Mouse (Mus musculus) embryonic fibroblast, embryonic 13.5 days (primary cell): ENCODE results near the gene Zfpl1. TPM values are rescaled to one million over a fixed set of nuclear protein-coding genes. Genes with fewer than 3 reads are reported as not detected.

ENCODE experiments used
- H3K27ac ChIP-seq: 2 replicates; pipeline ENCODE4 v1.5.1; 2012; ENCODE audit warnings: low read length, control low read depth, inconsistent platforms; ENCODE audit not compliant: insufficient read depth
- H3K4me1 ChIP-seq: 2 replicates; pipeline ENCODE4 v1.6.1; 2011; ENCODE audit warnings: low read length; ENCODE audit not compliant: control insufficient read depth, insufficient read depth
- H3K4me3 ChIP-seq: 2 replicates; pipeline ENCODE4 v1.5.1; 2011; ENCODE audit warnings: mild to moderate bottlenecking, control low read depth, low read length; ENCODE audit not compliant: insufficient read depth
- CTCF ChIP-seq: IDR thresholded peaks from 2 replicates; pipeline ENCODE4 v1.5.1; 2011; ENCODE audit warnings: mild to moderate bottlenecking, control low read depth, low read length, moderate library complexity, borderline replicate concordance; ENCODE audit not compliant: insufficient read depth
- POLR2A ChIP-seq: IDR thresholded peaks from 2 replicates; pipeline ENCODE4 v1.6.1; 2011; ENCODE audit warnings: low read depth, mild to moderate bottlenecking, control low read depth, low read length, moderate library complexity
- polyA plus RNA-seq: library from polyadenylated mRNA; stranded (reverse); fragments of >200 nt; gene quantifications from 2 replicates; pipeline ENCODE4 v1.2.4, GENCODE M21; 2011; ENCODE audit warnings: low read depth; ENCODE audit not compliant: missing spikeins, insufficient read length

Zfpl1 gene
- polyA plus RNA-seq, 1 experiment: 59.0 TPM

DNA sequence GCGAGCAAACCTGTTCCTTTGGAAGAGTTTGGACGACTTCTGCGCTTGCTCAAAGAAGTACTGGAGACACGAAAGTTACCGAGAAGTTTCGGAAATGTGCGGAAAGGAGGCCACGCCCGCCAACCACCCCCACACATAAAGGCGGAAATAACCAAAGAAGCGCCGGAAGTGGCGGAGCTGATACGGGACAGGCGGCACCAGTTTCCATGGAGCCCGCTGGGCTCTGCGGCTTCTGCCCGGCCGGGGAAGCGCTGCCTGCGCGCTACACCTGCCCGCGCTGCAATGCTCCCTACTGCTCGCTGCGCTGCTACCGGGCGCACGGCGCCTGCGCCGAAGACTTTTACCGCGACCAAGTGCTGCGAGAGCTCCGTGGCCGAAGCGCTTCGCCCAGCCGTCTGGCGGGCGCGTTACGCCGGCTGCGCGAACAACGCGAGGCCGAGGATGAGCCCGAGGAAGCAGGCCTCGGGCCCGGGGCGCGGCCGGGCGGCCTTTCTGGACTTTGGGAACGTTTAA is 23.7 kb downstream of the Zfpl1 start, which contains the start of gene Znhit2:
TSS of gene Znhit2 (plus strand) at position 172 of the 513 bp plus-strand sequence.
- peak within 1 kb of the TSS; percentile 60 for H3K4me3 ChIP-seq
- peak; percentile 68 for TF ChIP-seq POLR2A
- no peak for TF ChIP-seq CTCF
- H3K27ac ChIP-seq: peak within 1 kb of the TSS; percentile 84
- H3K4me1 ChIP-seq: peaks cover 4% of the 10 kb centered on the region; the same call in 1 of the 2 replicates

DNA sequence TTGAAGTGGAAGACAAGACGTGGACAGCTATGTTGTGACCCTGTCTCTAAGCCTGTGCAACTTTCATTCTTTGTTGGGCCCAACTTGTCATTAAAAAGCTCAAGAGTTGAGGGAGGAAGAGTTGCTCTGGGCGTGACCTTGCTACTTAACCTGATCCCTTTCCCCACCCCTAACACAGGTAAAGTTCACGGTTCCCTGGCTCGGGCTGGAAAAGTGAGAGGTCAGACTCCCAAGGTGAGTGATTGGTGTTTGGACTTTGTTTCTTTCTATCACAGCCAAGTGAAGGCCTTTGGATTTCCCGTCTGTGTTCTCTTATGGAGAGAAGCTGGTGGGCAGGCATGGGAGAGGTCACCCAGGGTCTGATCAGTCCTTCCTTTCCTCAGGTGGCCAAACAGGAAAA is 25.8 kb downstream of the Zfpl1 start:
- peak overlapping the region; percentile 88 for H3K4me3 ChIP-seq
- H3K4me1 ChIP-seq: peaks cover 4% of the 10 kb centered on the region; the same call in 1 of the 2 replicates
- TF ChIP-seq POLR2A (no peak), CTCF (no peak)
- H3K27ac ChIP-seq: 0 out of 2 replicates have a peak overlapping the region, but pooled peaks have one; percentile 44

DNA sequence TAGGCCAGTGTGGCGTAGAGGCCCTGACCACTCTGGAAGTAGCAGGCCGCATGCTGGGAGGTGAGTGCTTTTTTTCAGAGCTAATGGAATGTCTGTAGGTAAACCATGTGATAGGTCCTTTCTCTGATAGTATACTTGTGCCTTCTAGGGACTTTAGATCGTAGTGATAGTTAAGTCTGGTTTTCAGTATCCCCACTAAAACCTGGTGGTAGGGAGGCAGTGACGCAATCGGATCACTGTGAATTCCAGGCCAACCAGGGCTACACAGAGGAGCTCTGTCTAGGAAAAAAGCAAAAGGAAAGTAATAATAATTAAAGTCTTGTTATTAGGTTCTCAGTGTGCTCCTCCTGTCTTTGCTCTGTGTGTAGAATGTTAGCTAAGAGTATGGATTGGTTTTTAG is 26.2 kb downstream of the Zfpl1 start:
- H3K4me1 ChIP-seq: peaks cover 4% of the 10 kb centered on the region; the same call in 1 of the 2 replicates
- H3K4me3 ChIP-seq: peak overlapping the region; percentile 88
- peak overlapping the region; percentile 44; the same call in 1 of the 2 replicates for H3K27ac ChIP-seq
- no peak for TF ChIP-seq CTCF
- no peak; the same call in 1 of the 2 replicates for TF ChIP-seq POLR2A

DNA sequence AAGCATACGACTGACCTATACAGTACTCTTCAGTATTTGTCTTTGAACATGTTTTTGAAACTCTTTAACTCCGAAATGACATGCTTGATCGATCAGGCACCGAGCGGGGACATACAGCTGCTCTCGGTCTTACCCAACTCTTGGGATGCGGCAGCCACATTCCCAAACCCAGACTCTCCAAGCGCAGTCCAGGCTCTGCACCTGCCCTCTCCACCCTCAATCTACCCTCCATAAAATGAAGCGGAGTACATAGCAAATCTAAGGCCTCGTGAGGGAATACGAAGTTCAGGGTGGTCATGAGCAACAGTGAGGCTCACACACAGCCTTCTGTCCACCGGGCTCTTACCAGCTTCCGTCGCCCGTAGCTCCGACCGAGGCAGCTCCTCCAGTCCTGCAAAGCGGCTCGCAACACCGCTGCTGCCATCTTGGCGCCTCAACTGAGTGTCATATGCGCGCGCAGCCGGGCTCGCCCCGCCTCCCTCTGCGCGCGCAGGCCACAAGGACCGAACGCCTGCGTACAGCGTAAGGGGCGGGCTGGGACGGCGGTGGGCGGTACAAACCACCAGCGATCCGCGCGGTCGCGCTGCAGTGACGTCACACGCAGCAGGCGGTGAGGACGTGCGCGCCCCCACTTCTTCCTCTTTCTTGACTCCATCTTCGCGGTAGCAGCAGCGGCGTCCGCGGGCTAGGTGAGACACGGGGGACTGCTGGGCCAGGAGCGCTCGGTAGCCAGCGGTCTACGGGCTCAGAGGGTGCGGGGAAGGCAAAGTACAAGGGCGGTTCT is 27.3 kb downstream of the Zfpl1 start, which contains the start of the genes Mrpl49 and Fau:
TSS of gene Mrpl49 (minus strand) at position 473 of the 784 bp plus-strand sequence.
TSS of gene Fau (plus strand) at position 532 of the 784 bp plus-strand sequence.
- H3K4me1 ChIP-seq: peaks cover 4% of the 10 kb centered on the region; the same call in 1 of the 2 replicates
- TF ChIP-seq POLR2A (peak; percentile 94), CTCF (no peak)
- peak within 1 kb of the TSS; percentile 88 for H3K4me3 ChIP-seq
- H3K27ac ChIP-seq: peak within 1 kb of the TSS; percentile 44

DNA sequence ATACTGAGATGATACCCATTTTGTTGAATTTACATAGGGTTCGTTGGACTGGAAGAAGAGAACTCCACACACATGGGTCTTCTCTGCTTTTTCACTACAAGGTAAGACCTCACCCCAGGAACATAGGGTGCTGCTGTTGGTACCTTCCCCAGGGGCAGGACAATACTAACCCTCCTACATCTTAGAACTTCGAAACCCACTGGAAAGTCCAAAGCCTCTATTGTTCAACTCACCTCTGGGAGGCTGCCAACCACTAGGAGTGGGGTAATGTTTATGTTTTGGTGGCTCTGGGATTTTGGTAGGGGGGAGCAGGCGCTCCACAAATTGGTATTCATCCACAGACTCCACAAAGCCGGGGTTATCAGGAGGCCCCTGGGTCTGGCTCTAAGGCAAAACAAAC is 28.1 kb downstream of the Zfpl1 start:
- H3K27ac ChIP-seq: no peak overlapping the region
- no peak for TF ChIP-seq CTCF
- H3K4me3 ChIP-seq: peak overlapping the region; percentile 87
- peaks cover 4% of the 10 kb centered on the region; the same call in 1 of the 2 replicates for H3K4me1 ChIP-seq

DNA sequence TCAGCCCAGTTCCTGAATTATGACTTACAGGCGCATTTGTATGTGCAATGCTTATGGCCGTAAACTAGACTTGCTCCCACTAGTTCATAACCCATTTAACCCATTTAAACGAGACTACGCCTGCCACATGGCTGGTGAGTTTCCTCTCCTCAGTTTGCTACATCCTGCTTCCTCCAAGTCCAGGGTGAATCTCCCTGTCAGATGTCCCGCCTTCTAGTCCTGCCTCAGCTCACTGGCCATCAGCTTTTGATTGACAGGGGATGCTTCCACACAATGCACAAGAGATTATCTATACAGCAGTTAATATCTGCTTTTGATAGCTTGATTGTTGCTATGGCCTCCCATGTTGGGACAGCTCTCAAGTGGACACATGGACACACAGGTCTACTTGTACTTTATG is 30.5 kb downstream of the Zfpl1 start:
- Histone ChIP-seq H3K4me3 (no peak overlapping the region), H3K27ac (no peak overlapping the region), H3K4me1 (peaks cover 4% of the 10 kb centered on the region; the same call in 1 of the 2 replicates)
- TF ChIP-seq CTCF (no peak), POLR2A (no peak)

DNA sequence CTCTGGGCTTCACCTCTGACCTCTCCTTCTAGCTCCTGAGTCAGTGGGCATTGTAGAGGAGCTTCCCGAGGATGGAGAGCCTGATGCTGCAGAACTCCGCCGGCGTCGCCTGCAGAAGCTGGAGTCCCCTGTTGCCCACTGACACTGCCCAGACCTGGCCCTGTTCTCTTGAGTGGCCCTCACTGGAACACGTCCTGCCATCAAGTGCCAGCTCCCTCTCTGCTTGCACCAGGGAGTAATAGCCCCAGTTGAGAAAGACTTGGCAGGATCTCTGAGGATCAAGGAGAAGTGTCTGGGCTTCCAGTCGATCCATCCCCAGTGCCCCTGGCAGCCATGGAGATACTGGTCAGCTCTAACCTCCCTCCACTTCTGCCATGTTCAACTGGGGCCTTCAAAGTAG is 32.2 kb downstream of the Zfpl1 start:
- no peak overlapping the region for H3K27ac ChIP-seq
- TF ChIP-seq CTCF (no peak), POLR2A (0 out of 2 replicates have a peak, but pooled peaks have one; percentile 1)
- no peak overlapping the region for H3K4me3 ChIP-seq
- H3K4me1 ChIP-seq: no peaks in the 10 kb centered on the region

DNA sequence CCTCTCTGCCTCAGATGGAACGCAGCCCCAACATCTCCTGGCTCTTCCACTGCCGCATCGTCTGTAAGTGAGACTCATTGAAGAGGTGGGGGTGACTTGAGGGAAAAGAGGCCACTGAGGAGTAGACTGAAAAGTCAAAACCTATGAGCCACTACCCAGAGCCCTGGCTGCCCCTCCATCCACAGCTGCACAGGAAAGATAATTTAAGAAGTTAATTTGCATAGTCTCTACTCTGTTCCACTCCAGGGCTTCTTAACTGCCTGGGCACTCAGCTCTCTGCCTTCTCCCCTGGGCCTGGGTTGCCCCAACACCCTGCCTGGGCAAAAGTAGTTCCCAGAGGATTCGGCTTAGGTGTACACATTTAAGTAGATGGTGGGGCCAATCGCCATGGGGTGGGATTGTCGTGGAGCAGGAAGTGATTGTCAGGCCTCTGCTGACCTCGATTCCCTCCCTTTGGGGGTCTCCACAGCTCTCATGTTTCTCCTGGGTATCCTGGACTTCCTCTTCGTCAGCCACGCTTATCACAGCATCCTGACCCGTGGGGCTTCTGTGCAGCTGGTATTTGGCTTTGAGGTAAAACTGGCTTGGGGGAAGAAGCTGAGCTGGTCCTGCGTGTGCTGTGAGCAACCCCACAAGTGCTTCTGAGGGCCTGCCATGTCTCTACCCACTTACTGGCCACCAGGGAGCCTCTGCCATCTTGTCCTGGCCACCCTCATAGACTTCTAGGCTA is 35.9 kb downstream of the Zfpl1 start:
- no peaks in the 10 kb centered on the region for H3K4me1 ChIP-seq
- no peak overlapping the region for H3K4me3 ChIP-seq
- H3K27ac ChIP-seq: no peak overlapping the region
- TF ChIP-seq POLR2A (no peak), CTCF (no peak)

DNA sequence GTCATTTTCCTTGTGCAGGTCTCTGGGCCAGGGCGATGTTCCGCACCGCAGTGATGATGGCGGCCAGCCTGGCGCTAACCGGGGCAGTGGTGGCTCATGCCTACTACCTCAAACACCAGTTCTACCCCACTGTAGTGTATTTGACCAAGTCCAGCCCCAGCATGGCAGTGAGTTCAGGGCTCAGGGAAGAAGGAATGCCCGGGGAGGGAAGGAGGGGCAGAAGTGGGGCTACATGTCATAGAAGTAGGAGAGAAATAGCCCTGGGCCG is 36.9 kb downstream of the Zfpl1 start:
- Histone ChIP-seq H3K4me3 (peak overlapping the region; percentile 63), H3K27ac (0 out of 2 replicates have a peak overlapping the region, but pooled peaks have one; percentile 23), H3K4me1 (no peaks in the 10 kb centered on the region)
- TF ChIP-seq POLR2A (no peak), CTCF (no peak)
